Mouse (Mus musculus) spleen, adult 2 months (tissue): ENCODE measurements around the gene Nek2. TPM values are rescaled to one million over a fixed set of nuclear protein-coding genes. Genes with fewer than 3 reads are reported as not detected.

Experiments used
- DNase-seq, 2 experiments: peaks; one replicate each; pipeline versions ENCODE4 v3.0.0 to v3.0.0-alpha.2; 2012 to 2021; ENCODE audit warnings: low spot score in 2 of 2, low read depth in 1 of 2
- H3K27ac ChIP-seq: fragments of 200-500 bp; 2 replicates; pipeline ENCODE4 v1.5.1; 2012; ENCODE audit warnings: low read length, inconsistent platforms; ENCODE audit not compliant: insufficient read depth
- H3K27me3 ChIP-seq: fragments of 200-500 bp; 2 replicates; pipeline ENCODE4 v1.6.1; 2012; ENCODE audit warnings: mild to moderate bottlenecking, moderate library complexity, low read length, inconsistent platforms; ENCODE audit not compliant: control insufficient read depth, insufficient read depth
- H3K36me3 ChIP-seq: fragments of 200-500 bp; 2 replicates; pipeline ENCODE4 v1.6.1; 2012; ENCODE audit warnings: mild to moderate bottlenecking, low read length, inconsistent platforms; ENCODE audit not compliant: control insufficient read depth, insufficient read depth
- H3K4me1 ChIP-seq: fragments of 200-500 bp; 2 replicates; pipeline ENCODE4 v1.6.1; 2011; ENCODE audit warnings: inconsistent platforms; ENCODE audit not compliant: control insufficient read depth, insufficient read depth, insufficient read length
- H3K4me3 ChIP-seq: fragments of 200-500 bp; 2 replicates; pipeline ENCODE4 v1.5.1; 2011; ENCODE audit warnings: mild to moderate bottlenecking, inconsistent platforms; ENCODE audit not compliant: insufficient read depth, insufficient read length; ENCODE audit errors: extremely low read depth
- CTCF ChIP-seq: fragments of 200-500 bp; IDR thresholded peaks from 2 replicates; pipeline ENCODE4 v1.5.1; 2011; ENCODE audit warnings: mild to moderate bottlenecking, inconsistent platforms; ENCODE audit not compliant: insufficient read depth, insufficient read length, insufficient replicate concordance; ENCODE audit errors: extremely low read depth
- POLR2A ChIP-seq: fragments of 200-500 bp; IDR thresholded peaks from 2 replicates; pipeline ENCODE4 v1.6.1; 2011; ENCODE audit warnings: low read depth, low read length, inconsistent platforms
- WGBS: fragments of 180-500 bp; shearing (Covaris S2); methylation state at CpG from one replicate; pipeline ENCODE4 v1.1.7; 2018; 5-methylcytosine and 5-hydroxymethylcytosine counted together
- polyA plus RNA-seq: library from polyadenylated mRNA; depleted of rRNA; stranded (reverse); fragments of >200 nt; gene quantifications from 2 replicates; pipeline ENCODE4 v1.2.3, GENCODE M21; 2012

Gene Nek2
- polyA plus RNA-seq, 1 experiment = 2.3 TPM

GRCm38 (mm10) chr1:191814240-191814639, 7.0 kb upstream of the Nek2 start:
- peak overlapping the region; percentile 85 for H3K27ac ChIP-seq
- DNase-seq = peak; percentile 74 to 80
- H3K4me1 ChIP-seq = peaks cover 19% of the 10 kb centered on the region; the same call in 1 of the 2 replicates
- TF ChIP-seq CTCF (0 out of 2 replicates have a peak, but pooled peaks have one; percentile 7), POLR2A (no peak)
- WGBS = 13% methylated on average over 4 of the region's 4 CpGs
- no peaks in the 10 kb centered on the region for H3K27me3 ChIP-seq
- no peak overlapping the region for H3K4me3 ChIP-seq
- no peaks in the 10 kb centered on the region for H3K36me3 ChIP-seq

- Histone ChIP-seq H3K27me3 (no peaks in the 10 kb centered on the region), H3K27ac (peak overlapping the region; percentile 57), H3K4me3 (no peak overlapping the region), H3K36me3 (no peaks in the 10 kb centered on the region), H3K4me1 (peaks cover 22% of the 10 kb centered on the region; the same call in 1 of the 2 replicates)
- TF ChIP-seq POLR2A (no peak), CTCF (no peak)
- no peak for DNase-seq
- WGBS = 87% methylated on average over 5 of the region's 5 CpGs
Observed at GRCm38 (mm10) chr1:191814935-191815334, 6.3 kb upstream of the Nek2 start.

GRCm38 (mm10) chr1:191816596-191816995, 4.6 kb upstream of the Nek2 start:
- Histone ChIP-seq H3K27me3 (no peaks in the 10 kb centered on the region), H3K36me3 (no peaks in the 10 kb centered on the region), H3K4me3 (no peak overlapping the region), H3K4me1 (peaks cover 22% of the 10 kb centered on the region; the same call in 1 of the 2 replicates), H3K27ac (no peak overlapping the region)
- no peak for DNase-seq
- TF ChIP-seq POLR2A (no peak), CTCF (no peak)
- 87% methylated on average over 3 of the region's 3 CpGs for WGBS

- WGBS = 45% methylated on average over 19 of the region's 19 CpGs
- peak; percentile 64 to 85 for DNase-seq
- Histone ChIP-seq H3K4me3 (no peak overlapping the region), H3K4me1 (peaks cover 16% of the 10 kb centered on the region), H3K27ac (no peak overlapping the region; the same call in 1 of the 2 replicates), H3K36me3 (no peaks in the 10 kb centered on the region), H3K27me3 (no peaks in the 10 kb centered on the region)
- TF ChIP-seq POLR2A (no peak), CTCF (peak; percentile 97; the same call in 1 of the 2 replicates)
Observed at GRCm38 (mm10) chr1:191817418-191818144, 3.7 kb upstream of the Nek2 start.

- 59% methylated on average over 6 of the region's 6 CpGs for WGBS
- Histone ChIP-seq H3K36me3 (no peaks in the 10 kb centered on the region), H3K4me3 (no peak overlapping the region), H3K27me3 (no peaks in the 10 kb centered on the region), H3K27ac (no peak overlapping the region; the same call in 1 of the 2 replicates), H3K4me1 (peaks cover 11% of the 10 kb centered on the region)
- no peak for DNase-seq
- TF ChIP-seq CTCF = no peak
- TF ChIP-seq POLR2A = no peak
Observed at GRCm38 (mm10) chr1:191818145-191818631, 3.1 kb upstream of the Nek2 start.

- no peak for TF ChIP-seq CTCF
- TF ChIP-seq POLR2A = no peak
Observed at GRCm38 (mm10) chr1:191819026-191819425, 2.2 kb upstream of the Nek2 start.

GRCm38 (mm10) chr1:191820951-191821325, 306 bp upstream of the Nek2 start:
- TF ChIP-seq CTCF (no peak), POLR2A (no peak)
- WGBS = 11% methylated on average over 15 of the region's 15 CpGs
- Histone ChIP-seq H3K4me1 (peaks cover 8% of the 10 kb centered on the region), H3K27ac (no peak overlapping the region), H3K27me3 (no peaks in the 10 kb centered on the region), H3K36me3 (no peaks in the 10 kb centered on the region; the same call in 1 of the 2 replicates), H3K4me3 (peak overlapping the region; percentile 70)
- no peak for DNase-seq

More at GRCm38 (mm10) chr1:191819026-191819425, 2.2 kb upstream of the Nek2 start:
- Histone ChIP-seq H3K36me3 (no peaks in the 10 kb centered on the region), H3K27ac (peak overlapping the region; percentile 71), H3K27me3 (no peaks in the 10 kb centered on the region), H3K4me1 (peaks cover 11% of the 10 kb centered on the region), H3K4me3 (no peak overlapping the region)
- DNase-seq = no peak
